Mouse (Mus musculus) thymus, adult 2 months (tissue): ENCODE measurements around the gene Trim15. TPM values are rescaled to one million over a fixed set of nuclear protein-coding genes. Genes with fewer than 3 reads are reported as not detected.

Experiments used
- DNase-seq: peaks from one replicate; pipeline ENCODE4 v3.0.0; 2021
- H3K27ac ChIP-seq: fragments of 200-500 bp; 2 replicates; pipeline ENCODE4 v1.5.1; 2012; ENCODE audit warnings: low read length, control low read depth; ENCODE audit not compliant: control insufficient read depth, insufficient read depth
- H3K27me3 ChIP-seq: fragments of 200-500 bp; 2 replicates; pipeline ENCODE4 v1.6.1; 2012; ENCODE audit warnings: mild to moderate bottlenecking, low read length, moderate library complexity, mixed read lengths; ENCODE audit not compliant: control insufficient read depth, insufficient read depth
- H3K36me3 ChIP-seq: fragments of 200-500 bp; 2 replicates; pipeline ENCODE4 v1.6.1; 2012; ENCODE audit warnings: mild to moderate bottlenecking, low read length, moderate library complexity; ENCODE audit not compliant: control insufficient read depth, insufficient read depth
- H3K4me1 ChIP-seq: fragments of 200-500 bp; replicated peaks from 2 replicates; pipeline ENCODE4 v1.6.1; 2012; ENCODE audit warnings: low read length; ENCODE audit not compliant: control insufficient read depth, insufficient read depth
- H3K4me3 ChIP-seq: fragments of 200-500 bp; 2 replicates; pipeline ENCODE4 v1.5.1; 2012; ENCODE audit warnings: mild to moderate bottlenecking, low read length, control low read depth, moderate library complexity; ENCODE audit not compliant: control insufficient read depth, insufficient read depth
- CTCF ChIP-seq: fragments of 200-500 bp; IDR thresholded peaks from 2 replicates; pipeline ENCODE4 v1.5.1; 2012; ENCODE audit warnings: mild to moderate bottlenecking, control low read depth, low read length, moderate library complexity, borderline replicate concordance; ENCODE audit not compliant: control insufficient read depth, poor library complexity, insufficient read depth; ENCODE audit errors: extremely low read depth
- POLR2A ChIP-seq: fragments of 200-500 bp; IDR thresholded peaks from 2 replicates; pipeline ENCODE4 v1.6.1; 2012; ENCODE audit warnings: mild to moderate bottlenecking, low read length, control low read depth, moderate library complexity; ENCODE audit not compliant: control insufficient read depth, poor library complexity, insufficient read depth; ENCODE audit errors: extremely low read depth
- WGBS: fragments of 180-500 bp; shearing (Covaris S2); methylation state at CpG from one replicate; pipeline ENCODE4 v1.1.7; 2018; 5-methylcytosine and 5-hydroxymethylcytosine counted together
- polyA plus RNA-seq: library from polyadenylated mRNA; depleted of rRNA; stranded (reverse); fragments of >200 nt; gene quantifications from 2 replicates; pipeline ENCODE4 v1.2.3, GENCODE M21; 2012; rRNA removed

The Trim15 gene
- 0.13 and 0.30 TPM in 2 replicates for polyA plus RNA-seq

GRCm38 (mm10) chr17:36866719-36867527, at the start of gene Trim15:
Gene Trim15 (minus strand): TSS chr17:36867210.
- no peak within 1 kb of the TSS for H3K4me3 ChIP-seq
- no peaks in the 10 kb centered on the region for H3K4me1 ChIP-seq
- 21% methylated on average over 29 of the region's 29 CpGs for WGBS
- H3K27me3 ChIP-seq, result peaks cover 10% of the 10 kb centered on the region; the same call in 1 of the 2 replicates
- no peaks in the 10 kb centered on the region for H3K36me3 ChIP-seq
- no peak for DNase-seq
- H3K27ac ChIP-seq, result no peak within 1 kb of the TSS
- no peak for TF ChIP-seq CTCF
- TF ChIP-seq POLR2A, result no peak

DNA sequence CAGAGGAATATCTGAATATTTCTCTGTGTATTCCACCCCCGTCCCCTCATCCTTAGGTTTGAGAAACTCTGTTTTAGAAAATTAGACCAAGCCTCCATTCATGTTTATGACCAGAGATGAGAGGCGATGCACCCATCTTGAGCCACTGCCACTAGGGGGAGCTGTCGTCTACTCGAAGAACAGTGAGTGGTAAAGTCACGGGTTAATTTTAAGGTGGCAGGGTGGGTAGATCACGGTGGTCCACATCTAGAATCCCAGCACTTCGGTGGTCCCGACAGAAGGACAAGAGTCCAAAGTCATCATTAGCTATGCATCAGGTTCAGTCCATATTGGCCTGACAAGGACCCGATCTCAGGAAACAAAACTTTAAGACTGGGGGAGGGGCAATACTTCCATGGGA, 48.1 kb upstream of the Trim15 start:
- H3K27ac ChIP-seq, result no peak overlapping the region
- DNase-seq, result peak; percentile 73
- H3K4me3 ChIP-seq, result no peak overlapping the region
- no peak for TF ChIP-seq POLR2A
- peak; percentile 36; the same call in 1 of the 2 replicates for TF ChIP-seq CTCF
- WGBS, result 11% methylated on average over 9 of the region's 9 CpGs
- no peaks in the 10 kb centered on the region for H3K4me1 ChIP-seq
- no peaks in the 10 kb centered on the region for H3K36me3 ChIP-seq
- no peaks in the 10 kb centered on the region for H3K27me3 ChIP-seq

- H3K36me3 ChIP-seq, result no peaks in the 10 kb centered on the region
- DNase-seq, result peak; percentile 76
- H3K27ac ChIP-seq, result no peak overlapping the region
- H3K4me3 ChIP-seq, result no peak overlapping the region
- TF ChIP-seq CTCF, result no peak
- no peak for TF ChIP-seq POLR2A
- 6% methylated on average over 2 of the region's 2 CpGs for WGBS
- no peaks in the 10 kb centered on the region for H3K27me3 ChIP-seq
- H3K4me1 ChIP-seq, result no peaks in the 10 kb centered on the region
Observed at GRCm38 (mm10) chr17:36914108-36914507, 47.1 kb upstream of the Trim15 start.

DNA sequence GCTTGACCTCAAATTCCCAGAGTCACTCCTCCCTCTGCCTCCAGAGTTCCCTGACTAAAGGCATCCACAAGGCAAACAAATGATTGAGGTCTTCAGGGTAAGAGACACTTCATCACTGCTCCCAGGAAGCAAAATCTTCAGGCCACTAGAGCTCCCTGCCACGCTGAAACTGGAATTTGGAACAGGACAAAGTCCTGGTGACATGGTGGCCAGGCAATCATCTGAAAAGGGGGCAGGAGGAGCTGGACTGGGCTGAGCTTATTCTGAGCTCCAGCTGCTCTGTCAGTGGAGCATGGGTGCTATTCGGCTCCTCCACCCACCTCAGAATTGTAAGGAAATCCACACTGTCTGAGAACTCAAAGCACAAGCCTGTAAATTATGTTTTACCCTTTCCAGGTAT, 45.0 kb upstream of the Trim15 start:
- no peak overlapping the region for H3K27ac ChIP-seq
- no peaks in the 10 kb centered on the region for H3K4me1 ChIP-seq
- H3K36me3 ChIP-seq, result no peaks in the 10 kb centered on the region
- no peak for DNase-seq
- 74% methylated on average over 2 of the region's 2 CpGs for WGBS
- H3K4me3 ChIP-seq, result no peak overlapping the region
- no peak for TF ChIP-seq CTCF
- no peak for TF ChIP-seq POLR2A
- H3K27me3 ChIP-seq, result no peaks in the 10 kb centered on the region

GRCm38 (mm10) chr17:36909802-36910201, 42.8 kb upstream of the Trim15 start:
- H3K4me3 ChIP-seq, result no peak overlapping the region
- no peaks in the 10 kb centered on the region for H3K36me3 ChIP-seq
- no peak for DNase-seq
- TF ChIP-seq POLR2A (no peak), CTCF (no peak)
- H3K4me1 ChIP-seq, result no peaks in the 10 kb centered on the region
- no peak overlapping the region for H3K27ac ChIP-seq
- no peaks in the 10 kb centered on the region for H3K27me3 ChIP-seq
- 57% methylated on average over 4 of the region's 4 CpGs for WGBS

DNA sequence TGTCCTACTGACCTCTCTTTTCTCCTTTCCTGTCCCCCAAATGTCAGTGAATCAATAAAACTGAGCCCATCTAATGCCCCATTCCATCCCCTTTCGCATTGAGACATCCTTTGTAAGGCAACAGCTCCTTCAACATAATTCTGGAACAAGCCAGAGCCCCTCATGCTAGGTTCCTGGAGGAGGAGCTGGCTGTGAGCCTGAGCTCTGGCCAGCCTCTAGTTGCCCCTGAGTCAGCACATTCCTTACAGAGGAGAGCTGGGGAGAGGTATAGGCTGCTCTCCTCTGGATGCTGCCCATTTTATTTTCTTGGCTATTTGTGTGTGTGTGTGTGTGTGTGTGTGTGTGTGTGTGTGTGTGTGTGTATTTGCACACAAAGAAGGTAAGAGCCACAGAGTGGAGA, 41.2 kb upstream of the Trim15 start:
- no peaks in the 10 kb centered on the region for H3K36me3 ChIP-seq
- WGBS, result 73% methylated on average over 1 of the region's 1 CpGs
- H3K4me3 ChIP-seq, result no peak overlapping the region
- H3K27ac ChIP-seq, result no peak overlapping the region
- DNase-seq, result no peak
- H3K27me3 ChIP-seq, result no peaks in the 10 kb centered on the region
- no peaks in the 10 kb centered on the region for H3K4me1 ChIP-seq
- TF ChIP-seq POLR2A (no peak), CTCF (no peak)
